Mouse (Mus musculus) hindbrain, postnatal 0 days (tissue): ENCODE results near the gene Ndufa8. TPM values are rescaled to one million over a fixed set of nuclear protein-coding genes. Genes with fewer than 3 reads are reported as not detected.

Experiments
- ATAC-seq: fragments of 200-750 bp; cut with Nextera tagmentation; 2 replicates; pipeline ENCODE4 v1.8.0; 2017; ENCODE audit warnings: mild to moderate bottlenecking, moderate TSS enrichment, moderate library complexity
- DNase-seq: peaks from one replicate; pipeline ENCODE4 v3.0.0-alpha.2; 2015; ENCODE audit warnings: low spot score
- H3K27ac ChIP-seq: fragments of 300-500 bp; sonication (generic); 2 replicates; pipeline ENCODE4 v1.5.1; 2014; ENCODE audit warnings: mild to moderate bottlenecking
- H3K27me3 ChIP-seq: fragments of 300-500 bp; sonication (generic); 2 replicates; pipeline ENCODE4 v1.6.1; 2014; ENCODE audit warnings: low read length, mixed read lengths; ENCODE audit not compliant: insufficient read depth
- H3K36me3 ChIP-seq: fragments of 300-500 bp; sonication (generic); 2 replicates; pipeline ENCODE4 v1.6.1; 2014; ENCODE audit warnings: low read length, mixed read lengths; ENCODE audit not compliant: insufficient read depth
- H3K4me1 ChIP-seq: fragments of 300-500 bp; sonication (generic); 2 replicates; pipeline ENCODE4 v1.6.1; 2014; ENCODE audit warnings: antibody characterized with exemption, low read length, mixed read lengths; ENCODE audit not compliant: insufficient read depth
- H3K4me2 ChIP-seq: fragments of 300-500 bp; sonication (generic); 2 replicates; pipeline ENCODE4 v1.6.1; 2014; ENCODE audit warnings: low read depth, mild to moderate bottlenecking, low read length, moderate library complexity, mixed read lengths
- H3K4me3 ChIP-seq: fragments of 300-500 bp; sonication (generic); 2 replicates; pipeline ENCODE4 v1.5.1; 2014; ENCODE audit warnings: low read length
- H3K9ac ChIP-seq: fragments of 300-500 bp; sonication (generic); replicated peaks from 2 replicates; pipeline ENCODE4 v1.6.1; 2014; ENCODE audit warnings: mild to moderate bottlenecking, low read length, moderate library complexity, mixed read lengths
- H3K9me3 ChIP-seq: fragments of 300-500 bp; sonication (generic); 2 replicates; pipeline ENCODE4 v1.6.1; 2016; ENCODE audit warnings: low read length, mixed read lengths
- CTCF ChIP-seq: IDR thresholded peaks from 2 replicates; pipeline ENCODE4 v1.5.1; 2016; ENCODE audit warnings: antibody characterized with exemption, control low read depth, low read depth
- WGBS: fragments of 180-500 bp; shearing (Covaris S2); extraction: QIAGEN DNeasy Blood & Tissue Kit; methylation state at CpG from one replicate; pipeline ENCODE4 v1.1.7; 2014; 5-methylcytosine and 5-hydroxymethylcytosine counted together
- polyA plus RNA-seq: library from polyadenylated mRNA; unstranded; fragments of >200 nt; fragmentation: Nextera tagmentation; extraction: Ambion mirVana; gene quantifications from 2 replicates; pipeline ENCODE4 v1.2.1, GENCODE M21; 2015
- total RNA-seq: library from RNA; depleted of rRNA; stranded (reverse); fragments of >200 nt; gene quantifications from 2 replicates; pipeline ENCODE4 v1.2.3, GENCODE M21; 2014

Ndufa8 gene
- total and polyA plus RNA-seq, 2 experiments from 2014 or later = 85.4 to 376 TPM

DNA sequence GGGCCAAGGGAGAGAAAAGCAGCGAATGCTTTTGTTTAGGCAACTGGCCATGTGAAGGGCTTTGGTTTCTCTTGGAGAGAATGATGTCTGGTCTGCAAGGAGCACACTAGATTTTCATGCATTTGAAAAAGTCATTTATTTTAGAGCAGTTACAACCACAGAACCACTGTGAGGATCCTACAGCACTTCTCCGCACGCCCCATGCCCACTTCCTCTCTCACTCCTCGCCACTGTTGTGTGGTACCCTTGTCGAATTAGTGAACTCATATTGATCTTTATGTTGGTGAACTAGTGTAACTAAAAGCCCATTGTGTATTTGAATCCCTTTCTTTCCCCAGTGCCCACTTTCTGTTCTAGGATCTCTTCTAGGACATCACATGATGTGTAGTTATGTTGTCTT, 26.0 kb upstream of the Ndufa8 start:
- H3K4me1 ChIP-seq = 0 out of 2 replicates have a peak, but pooled peaks cover 3% of the 10 kb centered on the region
- H3K36me3 ChIP-seq = no peaks in the 10 kb centered on the region
- no peak for TF ChIP-seq CTCF
- no peak overlapping the region for H3K4me2 ChIP-seq
- H3K27me3 ChIP-seq = no peaks in the 10 kb centered on the region
- DNase-seq (no peak), ATAC-seq (no peak)
- no peak overlapping the region for H3K4me3 ChIP-seq
- H3K27ac ChIP-seq = no peak overlapping the region
- H3K9me3 ChIP-seq = no peaks in the 10 kb centered on the region
- H3K9ac ChIP-seq = no peak overlapping the region
- 89% methylated on average over 5 of the region's 5 CpGs for WGBS

DNA sequence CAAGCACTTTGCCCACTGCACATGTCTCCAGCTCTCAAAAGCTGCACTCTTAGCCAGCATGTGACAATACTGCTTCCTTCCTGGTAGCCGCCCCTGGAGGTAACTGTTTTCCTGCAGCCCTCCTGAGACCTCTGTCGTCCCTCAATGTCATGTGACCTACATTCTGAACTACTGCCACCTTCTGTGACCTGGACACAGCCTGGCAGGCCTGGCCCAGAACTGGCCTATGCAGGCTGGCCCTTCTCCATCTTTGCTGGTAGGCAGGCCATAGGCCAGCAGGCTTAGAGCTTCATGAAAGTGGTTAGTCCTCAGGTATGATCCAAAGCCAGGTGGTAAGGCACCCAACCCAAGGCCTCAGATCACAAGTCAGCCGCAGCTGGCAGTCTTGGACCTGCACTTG, 24.6 kb upstream of the Ndufa8 start:
- 56% methylated on average over 3 of the region's 3 CpGs for WGBS
- no peaks in the 10 kb centered on the region for H3K27me3 ChIP-seq
- no peak for DNase-seq
- no peak overlapping the region for H3K27ac ChIP-seq
- no peaks in the 10 kb centered on the region for H3K36me3 ChIP-seq
- no peak overlapping the region for H3K4me2 ChIP-seq
- no peak overlapping the region for H3K4me3 ChIP-seq
- ATAC-seq = no peak
- no peak overlapping the region for H3K9ac ChIP-seq
- H3K4me1 ChIP-seq = 0 out of 2 replicates have a peak, but pooled peaks cover 3% of the 10 kb centered on the region
- H3K9me3 ChIP-seq = no peaks in the 10 kb centered on the region
- TF ChIP-seq CTCF = no peak

DNA sequence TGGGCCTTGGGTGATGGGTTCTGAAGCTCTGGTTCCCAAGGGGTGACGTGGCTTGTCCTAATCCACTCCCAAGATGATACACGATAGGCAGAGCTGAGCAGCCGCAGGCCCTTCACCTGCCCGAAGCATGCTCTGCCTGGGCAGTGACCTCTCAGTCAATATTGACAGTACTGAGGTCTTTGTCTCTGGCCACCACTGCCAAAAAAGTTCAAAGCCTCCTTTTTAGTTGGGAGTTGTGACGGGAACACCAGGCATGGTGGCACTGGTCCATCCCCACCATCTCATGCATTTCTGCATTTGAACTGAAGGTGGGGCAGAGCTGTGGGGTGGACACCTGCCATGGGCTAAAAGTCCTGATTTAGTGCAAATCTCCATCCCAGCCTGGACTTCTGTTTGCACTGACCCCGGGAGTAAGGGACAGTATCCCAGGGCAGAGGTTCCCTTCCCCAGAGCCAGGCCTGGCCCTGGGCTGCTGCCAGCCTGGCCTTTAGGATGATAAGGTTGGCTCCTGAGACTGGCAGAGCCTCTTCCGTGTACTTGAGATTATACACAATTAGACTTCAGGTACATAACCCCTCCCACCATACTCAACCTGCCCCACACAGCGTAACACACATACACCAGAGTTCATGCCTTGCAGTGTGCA, 22.6 kb upstream of the Ndufa8 start:
- no peaks in the 10 kb centered on the region for H3K9me3 ChIP-seq
- no peaks in the 10 kb centered on the region for H3K27me3 ChIP-seq
- no peak overlapping the region for H3K4me3 ChIP-seq
- H3K36me3 ChIP-seq = no peaks in the 10 kb centered on the region
- ATAC-seq = no peak
- H3K4me1 ChIP-seq = no peaks in the 10 kb centered on the region
- no peak for DNase-seq
- no peak overlapping the region for H3K27ac ChIP-seq
- WGBS = 84% methylated on average over 8 of the region's 8 CpGs
- H3K4me2 ChIP-seq = no peak overlapping the region
- H3K9ac ChIP-seq = no peak overlapping the region
- no peak for TF ChIP-seq CTCF

DNA sequence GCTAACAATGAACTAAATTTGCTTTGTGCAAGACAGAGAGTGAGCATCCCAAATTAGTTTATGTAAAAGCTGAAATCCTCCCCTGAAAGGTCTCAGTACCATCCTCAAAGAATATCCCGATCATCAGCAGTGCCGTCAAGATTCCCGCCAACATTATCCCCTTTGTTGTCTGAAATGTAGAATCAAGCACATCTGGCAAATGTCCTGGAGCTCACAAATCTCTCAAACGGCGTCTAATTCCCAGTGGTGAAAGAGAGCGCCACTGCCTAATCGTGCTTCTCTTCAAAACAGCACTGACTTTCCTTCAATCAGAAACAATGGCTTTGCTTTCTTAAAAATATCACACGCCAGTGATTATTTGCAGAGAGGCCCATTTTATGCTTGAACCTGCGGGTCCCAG, 17.9 kb upstream of the Ndufa8 start:
- WGBS = 41% methylated on average over 9 of the region's 9 CpGs
- ATAC-seq (no peak), DNase-seq (peak; percentile 27)
- H3K36me3 ChIP-seq = no peaks in the 10 kb centered on the region
- H3K27ac ChIP-seq = no peak overlapping the region
- no peak overlapping the region for H3K9ac ChIP-seq
- H3K9me3 ChIP-seq = no peaks in the 10 kb centered on the region
- H3K4me2 ChIP-seq = no peak overlapping the region
- no peak for TF ChIP-seq CTCF
- H3K27me3 ChIP-seq = no peaks in the 10 kb centered on the region
- no peak overlapping the region for H3K4me3 ChIP-seq
- H3K4me1 ChIP-seq = no peaks in the 10 kb centered on the region

DNA sequence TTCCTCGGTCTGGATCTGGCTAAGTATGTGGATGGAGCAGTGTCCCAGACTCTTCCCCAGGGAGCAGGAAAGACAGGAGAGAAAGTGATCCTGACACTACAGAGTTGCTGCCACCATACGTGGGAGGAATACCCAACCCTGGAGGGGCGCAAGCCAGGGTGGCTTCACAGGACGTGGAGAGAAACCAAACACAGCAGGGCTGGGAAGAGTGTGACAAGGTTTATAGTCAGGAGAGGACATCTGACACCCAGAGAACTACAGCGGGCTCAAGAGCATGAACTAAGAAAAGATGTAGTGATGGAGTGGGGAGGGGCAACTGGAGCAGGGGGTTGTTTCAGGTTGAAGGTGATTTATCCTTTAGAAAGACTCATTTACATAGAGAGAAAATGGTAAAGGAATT, 12.2 kb upstream of the Ndufa8 start:
- Histone ChIP-seq H3K36me3 (no peaks in the 10 kb centered on the region), H3K4me3 (no peak overlapping the region), H3K9me3 (no peaks in the 10 kb centered on the region), H3K4me2 (no peak overlapping the region), H3K4me1 (no peaks in the 10 kb centered on the region), H3K27ac (no peak overlapping the region), H3K9ac (no peak overlapping the region), H3K27me3 (no peaks in the 10 kb centered on the region)
- DNase-seq = no peak
- ATAC-seq = no peak
- TF ChIP-seq CTCF = no peak
- WGBS = 67% methylated on average over 5 of the region's 5 CpGs

DNA sequence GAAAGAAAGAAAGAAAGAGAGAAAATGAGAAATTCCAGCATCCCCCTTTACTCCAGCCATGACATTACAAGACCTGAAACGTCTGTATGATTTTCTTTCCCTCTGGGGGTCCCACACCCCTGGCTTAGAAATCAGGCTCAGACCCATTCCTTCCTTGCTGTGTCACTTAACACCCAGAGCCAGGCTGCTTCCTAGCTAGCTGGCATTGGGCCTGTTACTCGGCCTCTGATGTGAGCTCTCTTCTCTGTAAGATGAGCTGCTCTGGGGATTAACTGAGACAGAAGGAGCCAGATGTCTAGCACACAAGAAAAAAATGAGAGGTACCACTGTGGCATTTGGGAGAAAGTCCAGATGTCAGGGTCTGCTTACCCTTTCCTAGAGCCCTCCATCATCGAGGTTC, 7.0 kb upstream of the Ndufa8 start:
- H3K9me3 ChIP-seq = no peaks in the 10 kb centered on the region
- no peak overlapping the region for H3K9ac ChIP-seq
- no peaks in the 10 kb centered on the region for H3K36me3 ChIP-seq
- no peaks in the 10 kb centered on the region for H3K27me3 ChIP-seq
- H3K4me1 ChIP-seq = no peaks in the 10 kb centered on the region
- no peak overlapping the region for H3K4me2 ChIP-seq
- DNase-seq (no peak), ATAC-seq (no peak)
- H3K27ac ChIP-seq = no peak overlapping the region
- no peak overlapping the region for H3K4me3 ChIP-seq
- 41% methylated on average over 3 of the region's 3 CpGs for WGBS
- TF ChIP-seq CTCF = no peak

DNA sequence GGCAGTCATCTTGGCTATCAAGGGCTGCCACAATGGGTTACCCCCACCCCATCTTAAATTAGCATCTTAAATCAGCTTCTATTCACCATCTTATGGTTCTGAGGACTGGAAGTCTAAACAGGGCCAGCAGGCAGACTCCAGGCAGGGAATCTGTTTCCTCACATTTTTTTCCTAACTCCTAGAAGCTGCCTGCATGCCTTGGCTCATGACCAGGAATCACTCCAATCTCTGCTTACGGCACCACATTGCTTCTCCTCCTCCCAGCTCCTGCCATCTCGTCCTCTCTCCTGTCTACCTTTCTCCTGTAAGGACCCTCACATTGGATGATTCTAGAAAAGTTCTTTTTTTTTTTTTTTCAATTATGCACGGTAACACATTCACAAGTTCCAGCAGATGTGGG, 4.0 kb upstream of the Ndufa8 start:
- no peak overlapping the region for H3K4me3 ChIP-seq
- DNase-seq = no peak
- no peak for TF ChIP-seq CTCF

More for the DNA sequence above, 4.0 kb upstream of the Ndufa8 start:
- peaks cover 2% of the 10 kb centered on the region for H3K4me1 ChIP-seq
- no peaks in the 10 kb centered on the region for H3K36me3 ChIP-seq
- 55% methylated on average over 3 of the region's 3 CpGs for WGBS
- H3K4me2 ChIP-seq = no peak overlapping the region
- no peak for ATAC-seq
- no peak overlapping the region for H3K27ac ChIP-seq
- H3K27me3 ChIP-seq = no peaks in the 10 kb centered on the region
- no peaks in the 10 kb centered on the region for H3K9me3 ChIP-seq
- H3K9ac ChIP-seq = no peak overlapping the region
